Mouse (Mus musculus) hindbrain, postnatal 0 days (tissue): ENCODE measurements at regions not wholly inside any gene's neighbourhood (a gene's known extent, or its start where the extent isn't known, plus 50 kb on each side); places are given as distances from the start of the nearest gene placed in this dataset.

Experiments
- ATAC-seq: fragments of 200-750 bp; cut with Nextera tagmentation; 2 replicates; pipeline ENCODE4 v1.8.0; 2017; ENCODE audit warnings: mild to moderate bottlenecking, moderate TSS enrichment, moderate library complexity
- DNase-seq: peaks from one replicate; pipeline ENCODE4 v3.0.0-alpha.2; 2015; ENCODE audit warnings: low spot score
- H3K27ac ChIP-seq: fragments of 300-500 bp; sonication (generic); 2 replicates; pipeline ENCODE4 v1.5.1; 2014; ENCODE audit warnings: mild to moderate bottlenecking
- H3K27me3 ChIP-seq: fragments of 300-500 bp; sonication (generic); 2 replicates; pipeline ENCODE4 v1.6.1; 2014; ENCODE audit warnings: low read length, mixed read lengths; ENCODE audit not compliant: insufficient read depth
- H3K36me3 ChIP-seq: fragments of 300-500 bp; sonication (generic); 2 replicates; pipeline ENCODE4 v1.6.1; 2014; ENCODE audit warnings: low read length, mixed read lengths; ENCODE audit not compliant: insufficient read depth
- H3K4me1 ChIP-seq: fragments of 300-500 bp; sonication (generic); 2 replicates; pipeline ENCODE4 v1.6.1; 2014; ENCODE audit warnings: antibody characterized with exemption, low read length, mixed read lengths; ENCODE audit not compliant: insufficient read depth
- H3K4me2 ChIP-seq: fragments of 300-500 bp; sonication (generic); 2 replicates; pipeline ENCODE4 v1.6.1; 2014; ENCODE audit warnings: low read depth, mild to moderate bottlenecking, low read length, moderate library complexity, mixed read lengths
- H3K4me3 ChIP-seq: fragments of 300-500 bp; sonication (generic); 2 replicates; pipeline ENCODE4 v1.5.1; 2014; ENCODE audit warnings: low read length
- H3K9ac ChIP-seq: fragments of 300-500 bp; sonication (generic); replicated peaks from 2 replicates; pipeline ENCODE4 v1.6.1; 2014; ENCODE audit warnings: mild to moderate bottlenecking, low read length, moderate library complexity, mixed read lengths
- H3K9me3 ChIP-seq: fragments of 300-500 bp; sonication (generic); 2 replicates; pipeline ENCODE4 v1.6.1; 2016; ENCODE audit warnings: low read length, mixed read lengths
- CTCF ChIP-seq: IDR thresholded peaks from 2 replicates; pipeline ENCODE4 v1.5.1; 2016; ENCODE audit warnings: antibody characterized with exemption, control low read depth, low read depth
- WGBS: fragments of 180-500 bp; shearing (Covaris S2); extraction: QIAGEN DNeasy Blood & Tissue Kit; methylation state at CpG from one replicate; pipeline ENCODE4 v1.1.7; 2014; 5-methylcytosine and 5-hydroxymethylcytosine counted together

DNA sequence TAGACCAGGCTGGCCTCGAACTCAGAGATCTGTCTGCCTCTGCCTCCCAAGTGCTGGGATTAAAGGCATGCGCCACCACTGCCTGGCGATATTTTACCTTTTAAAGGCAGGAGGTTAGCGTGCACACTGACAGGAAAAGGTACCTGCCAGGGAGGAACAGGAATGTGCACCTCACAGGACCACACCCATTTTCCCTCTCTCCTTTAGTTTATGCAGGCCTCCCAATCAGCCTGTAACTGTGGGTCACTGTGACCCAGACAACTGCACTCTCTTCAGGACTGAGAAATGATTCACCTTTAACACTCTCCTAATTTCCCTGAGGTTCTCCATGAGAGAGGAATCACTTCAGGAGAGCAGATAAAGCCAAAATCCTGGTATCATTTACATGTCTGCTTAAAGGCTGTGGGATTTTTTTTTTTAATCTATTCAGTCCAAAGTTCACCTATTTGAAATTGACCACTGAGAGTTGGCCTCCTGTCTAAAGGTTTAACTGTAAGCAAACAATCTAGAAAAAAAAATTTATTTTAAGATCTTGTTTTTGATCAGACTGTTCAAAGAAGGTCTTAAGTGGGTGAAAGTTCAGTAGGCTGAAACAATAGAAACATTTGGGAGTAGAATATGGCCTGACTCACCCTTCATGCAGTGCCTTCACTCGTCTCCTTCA lies 61.7 kb upstream of the Lrig2 start:
- DNase-seq: no peak
- Histone ChIP-seq H3K36me3 (no peaks in the 10 kb centered on the region), H3K4me2 (no peak overlapping the region), H3K27me3 (no peaks in the 10 kb centered on the region), H3K4me3 (no peak overlapping the region), H3K27ac (no peak overlapping the region), H3K9me3 (no peaks in the 10 kb centered on the region), H3K9ac (no peak overlapping the region), H3K4me1 (no peaks in the 10 kb centered on the region)
- TF ChIP-seq CTCF: no peak
- ATAC-seq: no peak
- 82% methylated on average over 5 of the region's 5 CpGs for WGBS

DNA sequence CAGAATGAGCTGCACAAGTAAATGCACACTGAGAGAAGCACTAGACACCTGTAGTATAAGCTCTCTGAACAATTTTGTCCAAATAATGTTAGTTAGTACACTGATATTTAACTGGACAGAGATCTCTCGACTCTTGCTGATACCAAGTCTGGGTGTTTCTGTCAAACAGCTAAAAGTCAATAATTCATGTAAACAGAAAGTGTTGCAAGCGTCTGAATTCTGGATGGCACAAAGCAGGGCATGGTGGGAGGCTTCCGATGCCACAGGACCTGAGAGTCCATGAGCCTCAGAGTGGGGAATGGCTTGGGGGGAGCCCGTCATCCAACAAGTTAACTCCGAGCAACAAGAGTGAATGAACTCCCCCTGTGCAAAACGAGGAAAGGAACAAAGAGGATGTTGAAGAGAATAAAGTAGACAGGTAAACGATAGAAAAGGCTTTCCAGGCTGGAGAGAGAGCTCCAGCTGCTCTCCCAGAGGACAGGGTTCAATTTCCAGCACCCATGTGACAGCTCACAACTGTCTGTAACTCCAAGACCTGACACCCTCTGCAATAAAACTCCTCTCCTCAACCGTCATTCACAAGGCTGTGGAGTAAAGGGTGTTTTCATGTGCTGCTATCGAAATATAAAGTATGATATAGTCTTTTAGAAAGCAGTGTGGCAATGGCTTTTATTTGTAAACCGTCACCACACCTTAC lies 60.4 kb upstream of the Lrig2 start:
- 81% methylated on average over 10 of the region's 10 CpGs for whole genome bisulfite sequencing
- no peaks in the 10 kb centered on the region for H3K27me3 ChIP-seq
- no peaks in the 10 kb centered on the region for H3K36me3 ChIP-seq
- DNase-seq (no peak), ATAC-seq (no peak)
- H3K4me2 ChIP-seq: no peak overlapping the region
- H3K4me3 ChIP-seq: no peak overlapping the region
- no peak overlapping the region for H3K9ac ChIP-seq
- no peak overlapping the region for H3K27ac ChIP-seq
- H3K4me1 ChIP-seq: no peaks in the 10 kb centered on the region
- no peak for TF ChIP-seq CTCF
- H3K9me3 ChIP-seq: no peaks in the 10 kb centered on the region

DNA sequence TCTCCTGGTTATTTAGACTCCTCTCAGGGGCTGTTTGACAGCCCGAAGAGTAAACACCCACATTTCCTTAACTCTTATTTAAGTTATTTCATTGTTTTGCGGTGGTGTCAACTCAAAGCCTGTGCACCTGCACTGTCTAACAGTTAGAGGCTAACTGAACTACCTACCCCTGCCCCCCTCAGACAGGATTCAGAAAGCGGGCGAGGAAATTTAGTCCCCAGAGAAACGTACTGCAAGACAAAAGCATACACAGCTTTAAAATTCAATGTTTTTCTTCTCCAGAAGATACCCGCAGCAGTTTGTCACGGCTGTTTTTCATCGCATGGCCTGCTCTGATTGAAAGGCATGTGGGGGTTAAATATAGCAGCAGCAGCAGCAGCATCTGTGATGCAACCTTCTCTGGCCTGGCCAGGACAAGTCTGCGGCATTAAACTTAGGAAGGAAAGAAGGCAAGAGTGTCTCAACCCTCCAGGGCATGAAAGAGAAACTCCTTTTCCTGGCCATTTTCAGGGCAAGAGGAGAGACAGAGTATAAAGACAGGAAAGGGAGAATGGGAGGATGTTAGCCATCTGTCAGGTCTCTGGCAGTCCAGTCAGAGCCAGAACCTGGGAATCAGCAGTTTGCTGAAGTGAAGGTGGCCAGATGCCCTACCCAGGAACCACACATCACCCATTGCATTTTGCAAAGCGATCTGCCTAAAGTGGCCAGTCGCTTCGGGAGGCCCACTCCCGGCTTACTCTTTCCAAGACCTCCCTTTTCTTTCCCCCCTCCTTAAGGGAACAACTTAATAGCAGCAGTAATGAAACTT lies 53.9 kb upstream of the Lrig2 start:
- 55% methylated on average over 13 of the region's 13 CpGs for WGBS

DNA sequence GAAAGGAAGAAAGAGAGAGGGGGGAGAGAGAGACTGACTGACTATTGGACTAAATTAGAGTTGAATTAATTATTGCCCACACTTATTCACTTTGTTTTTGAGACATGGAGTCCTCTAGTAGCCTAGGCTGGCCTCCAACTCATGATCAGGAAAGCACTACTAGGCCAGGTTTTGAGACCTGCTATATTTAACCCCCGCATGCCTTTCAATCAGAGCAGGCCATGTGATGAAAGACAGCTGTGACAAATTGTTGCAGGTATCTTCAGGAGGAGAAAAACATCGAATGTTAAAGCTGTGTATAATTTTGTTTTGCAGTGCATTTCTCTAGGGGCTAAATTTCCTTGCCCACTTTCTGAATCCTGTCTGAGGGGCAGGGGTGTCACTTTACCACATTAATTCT lies 53.1 kb upstream of the Lrig2 start:
- WGBS: 79% methylated on average over 2 of the region's 2 CpGs
- DNase-seq (no peak), ATAC-seq (no peak)

More for the DNA sequence above, 53.9 kb upstream of the Lrig2 start:
- H3K4me2 ChIP-seq: no peak overlapping the region
- TF ChIP-seq CTCF: no peak
- H3K9ac ChIP-seq: no peak overlapping the region
- no peaks in the 10 kb centered on the region for H3K27me3 ChIP-seq
- no peaks in the 10 kb centered on the region for H3K36me3 ChIP-seq
- DNase-seq: no peak
- 0 out of 2 replicates have a peak, but pooled peaks cover 6% of the 10 kb centered on the region for H3K4me1 ChIP-seq
- no peaks in the 10 kb centered on the region for H3K9me3 ChIP-seq
- no peak overlapping the region for H3K27ac ChIP-seq
- ATAC-seq: no peak
- no peak overlapping the region for H3K4me3 ChIP-seq

DNA sequence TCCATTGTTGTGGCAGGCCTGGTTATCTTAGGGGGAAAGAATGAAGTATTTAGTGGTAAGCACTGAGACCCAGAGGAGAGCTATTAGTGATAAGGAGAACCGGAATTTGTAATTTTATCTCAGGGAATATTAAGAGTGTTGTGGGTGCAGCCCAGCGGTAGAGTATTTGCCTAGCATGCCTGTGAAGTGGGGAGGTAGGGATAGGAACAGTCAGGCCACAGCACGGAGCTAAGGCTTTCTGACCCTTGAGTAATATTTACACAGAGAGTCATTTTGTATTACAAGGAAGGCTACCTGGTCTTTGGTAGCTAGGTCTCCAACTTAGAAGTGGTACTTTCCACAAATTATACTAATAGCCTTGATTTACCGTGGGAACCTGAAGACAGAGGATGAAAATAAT lies 49.8 kb upstream of the Lrig2 start:
- Histone ChIP-seq H3K36me3 (no peaks in the 10 kb centered on the region), H3K4me3 (no peak overlapping the region), H3K4me1 (0 out of 2 replicates have a peak, but pooled peaks cover 6% of the 10 kb centered on the region), H3K9ac (no peak overlapping the region), H3K27ac (no peak overlapping the region), H3K4me2 (no peak overlapping the region), H3K27me3 (no peaks in the 10 kb centered on the region), H3K9me3 (no peaks in the 10 kb centered on the region)
- ATAC-seq (no peak), DNase-seq (no peak)
- whole genome bisulfite sequencing: 67% methylated on average over 4 of the region's 4 CpGs
- TF ChIP-seq CTCF: no peak

More for the DNA sequence above, 53.1 kb upstream of the Lrig2 start:
- Histone ChIP-seq H3K9me3 (no peaks in the 10 kb centered on the region), H3K27me3 (no peaks in the 10 kb centered on the region), H3K4me3 (no peak overlapping the region), H3K9ac (no peak overlapping the region), H3K36me3 (no peaks in the 10 kb centered on the region), H3K4me2 (no peak overlapping the region), H3K27ac (no peak overlapping the region), H3K4me1 (0 out of 2 replicates have a peak, but pooled peaks cover 6% of the 10 kb centered on the region)
- no peak for TF ChIP-seq CTCF
